Mouse (Mus musculus): Measurements from ENCODE around the gene Eepd1. TPM values are rescaled to one million over a fixed set of nuclear protein-coding genes. Genes with fewer than 3 reads are reported as not detected.
"Not testable (repeated sequence)": the region's sequence is repeated elsewhere in the genome, so short reads cannot be mapped to it uniquely, and the experiment has no call there.

Eepd1 gene
- polyA plus RNA-seq (2017; shearing (Covaris generic)): under 1 TPM; 0.32 to 0.56 TPM

- ATAC-seq: peak; percentile 95
These were observed at the start of gene Eepd1 for GRCm38 (mm10) chr9:25481344-25482095. TSS of gene Eepd1 (plus strand) at chr9:25481547.

- no peak for ATAC-seq
These were observed 42.5 kb upstream of the Eepd1 start for GRCm38 (mm10) chr9:25438836-25439235.

GRCm38 (mm10) chr9:25440046-25440445, 41.3 kb upstream of the Eepd1 start:
- ATAC-seq: not testable (repeated sequence)

GRCm38 (mm10) chr9:25442041-25442440, 39.3 kb upstream of the Eepd1 start:
- no peak for ATAC-seq

GRCm38 (mm10) chr9:25443029-25443428, 38.3 kb upstream of the Eepd1 start:
- ATAC-seq: no peak

DNA sequence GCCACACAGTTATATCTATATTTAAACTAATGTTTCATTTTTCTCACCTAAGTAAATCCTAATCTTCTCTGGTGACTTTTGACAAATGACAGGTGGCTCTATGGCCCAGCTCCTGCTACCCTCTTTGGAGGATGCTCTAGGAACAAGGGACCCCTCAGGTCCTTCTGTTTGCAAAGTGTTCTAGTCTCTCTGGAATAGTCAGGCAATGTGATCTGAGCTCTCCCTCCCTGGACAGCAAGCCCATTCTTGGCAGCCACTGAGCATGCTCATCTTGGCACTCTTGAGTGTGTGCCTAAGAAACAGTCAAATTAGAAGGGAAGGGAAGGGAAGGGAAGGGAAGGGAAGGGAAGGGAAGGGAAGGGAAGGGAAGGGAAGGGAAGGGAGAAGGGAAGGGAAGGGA, 37.8 kb upstream of the Eepd1 start:
- ATAC-seq: no peak

- no peak for ATAC-seq
These were observed 31.0 kb upstream of the Eepd1 start for GRCm38 (mm10) chr9:25450394-25450793.

- ATAC-seq: no peak
These were observed 26.3 kb upstream of the Eepd1 start for GRCm38 (mm10) chr9:25455027-25455426.

DNA sequence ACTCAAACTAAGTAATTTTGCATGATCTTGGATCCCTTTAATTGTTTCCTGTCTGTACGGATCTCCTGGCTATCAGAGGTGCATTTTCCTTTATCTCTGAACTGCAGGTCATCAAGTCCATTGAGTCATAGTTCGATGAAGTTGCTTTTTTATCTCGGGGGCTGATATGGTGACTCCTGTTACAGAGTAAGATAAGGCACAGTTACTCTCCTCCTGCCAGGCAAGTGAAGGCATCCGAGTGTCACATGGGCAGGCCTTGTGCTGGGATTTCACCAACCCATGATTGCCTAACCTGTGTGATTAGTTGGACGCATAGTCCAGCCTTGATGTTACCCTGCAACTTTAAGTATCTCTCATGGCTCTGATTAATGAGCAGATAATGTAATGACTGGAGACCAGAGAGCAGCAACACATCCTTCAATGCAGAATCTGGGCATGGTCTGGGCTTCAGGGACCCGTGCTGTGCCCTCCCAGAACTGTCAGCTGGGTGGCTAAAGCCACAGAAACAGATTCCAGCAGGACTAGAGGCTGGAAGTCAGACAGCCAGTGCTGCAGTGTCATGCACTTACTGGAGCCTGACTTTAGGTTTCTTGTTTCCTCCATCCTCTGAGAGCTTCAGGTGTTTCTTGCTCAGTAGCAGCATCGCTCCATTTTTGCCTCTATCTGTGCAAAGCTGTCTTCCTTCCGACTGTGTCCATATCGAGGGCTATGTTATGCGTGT, 20.4 kb upstream of the Eepd1 start:
- ATAC-seq: no peak

GRCm38 (mm10) chr9:25464305-25464704, 17.0 kb upstream of the Eepd1 start:
- ATAC-seq: no peak

DNA sequence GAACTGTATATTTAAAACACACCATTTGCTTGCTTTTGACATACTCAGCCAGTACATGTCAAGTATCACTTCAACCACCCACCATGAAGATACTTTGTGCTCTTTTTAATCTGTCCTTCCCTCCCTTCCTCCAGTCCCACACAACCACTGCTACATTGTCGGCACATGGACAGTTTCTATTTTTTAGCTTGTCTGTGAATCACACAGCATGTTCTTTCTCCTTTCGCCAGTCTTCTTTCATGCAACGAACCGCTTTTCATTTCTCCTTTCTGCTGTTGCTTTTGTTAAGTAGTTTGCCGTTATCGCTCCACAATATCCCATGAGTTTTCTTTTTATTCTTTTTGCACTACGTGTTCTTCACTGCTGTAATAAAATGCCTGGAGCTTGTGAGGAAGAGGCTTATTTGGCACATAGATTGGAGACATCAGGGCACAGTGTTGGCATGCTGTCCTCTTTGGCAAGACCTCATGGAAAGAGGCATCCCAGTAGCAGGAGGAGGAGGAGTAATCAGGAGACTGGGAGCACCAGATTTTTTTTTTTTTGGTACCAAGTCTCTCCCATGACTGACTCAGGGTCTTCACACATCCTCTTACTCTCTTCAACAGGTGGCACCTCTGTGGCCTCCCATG, 1.8 kb upstream of the Eepd1 start:
- ATAC-seq: no peak

- ATAC-seq: no peak
These were observed 671 bp upstream of the Eepd1 start for GRCm38 (mm10) chr9:25480676-25481075.

- ATAC-seq: no peak
These were observed 1.1 kb downstream of the Eepd1 start for GRCm38 (mm10) chr9:25482322-25482998.

- no peak for ATAC-seq
These were observed 1.6 kb downstream of the Eepd1 start for GRCm38 (mm10) chr9:25482999-25483347.

GRCm38 (mm10) chr9:25483931-25484618, 2.7 kb downstream of the Eepd1 start:
- no peak for ATAC-seq

- ATAC-seq: no peak
These were observed 3.3 kb downstream of the Eepd1 start for GRCm38 (mm10) chr9:25484619-25484986.

DNA sequence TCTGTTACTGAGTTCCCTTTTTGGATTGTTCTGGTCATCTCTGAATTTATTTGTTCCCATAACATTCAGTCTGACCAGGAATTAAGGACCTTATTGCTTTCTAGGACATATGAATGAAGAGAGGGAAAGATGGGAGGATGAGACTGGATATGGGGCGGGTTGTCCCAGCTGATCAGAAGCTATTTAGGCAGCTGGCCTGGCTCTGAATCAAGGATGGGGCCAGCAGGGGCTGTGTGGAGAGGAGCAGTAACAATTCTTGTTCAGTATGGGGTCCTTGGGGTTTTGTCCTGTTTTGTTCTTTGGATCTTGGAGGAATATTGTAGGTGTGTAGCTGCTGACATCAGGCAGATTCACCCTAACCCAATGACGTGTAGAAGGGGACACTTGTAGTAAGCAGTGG, 3.7 kb downstream of the Eepd1 start:
- ATAC-seq: no peak

- no peak for ATAC-seq
These were observed 4.1 kb downstream of the Eepd1 start for GRCm38 (mm10) chr9:25485406-25485805.

DNA sequence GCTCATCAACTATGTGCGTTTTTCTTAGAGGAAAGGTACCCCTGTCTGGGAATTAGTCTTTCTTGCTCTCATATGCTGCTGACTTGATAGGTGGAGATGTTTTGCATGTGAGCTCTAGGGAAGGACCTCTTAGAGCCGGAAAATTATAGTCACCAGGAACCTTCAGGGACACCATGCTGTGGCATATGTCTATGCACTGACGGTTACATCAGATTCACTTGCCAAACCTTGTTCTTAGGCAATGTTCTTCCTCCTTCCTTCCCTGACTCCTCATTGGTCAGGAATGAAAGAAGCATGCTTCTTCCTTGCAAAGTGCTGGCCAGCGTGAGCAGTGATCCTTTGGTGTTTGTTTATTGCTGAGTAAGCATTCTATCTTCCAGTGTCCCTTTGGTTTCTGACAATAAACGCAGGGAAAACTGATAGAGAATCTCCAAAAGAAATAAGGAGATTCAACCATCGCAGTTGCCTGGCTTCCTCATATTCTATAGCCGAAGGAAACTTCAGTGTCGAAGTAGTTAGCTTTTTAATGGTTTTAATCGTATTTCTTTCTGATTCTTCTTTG, 5.0 kb downstream of the Eepd1 start:
- ATAC-seq: no peak

GRCm38 (mm10) chr9:25487446-25488110, 6.2 kb downstream of the Eepd1 start:
- ATAC-seq: no peak

DNA sequence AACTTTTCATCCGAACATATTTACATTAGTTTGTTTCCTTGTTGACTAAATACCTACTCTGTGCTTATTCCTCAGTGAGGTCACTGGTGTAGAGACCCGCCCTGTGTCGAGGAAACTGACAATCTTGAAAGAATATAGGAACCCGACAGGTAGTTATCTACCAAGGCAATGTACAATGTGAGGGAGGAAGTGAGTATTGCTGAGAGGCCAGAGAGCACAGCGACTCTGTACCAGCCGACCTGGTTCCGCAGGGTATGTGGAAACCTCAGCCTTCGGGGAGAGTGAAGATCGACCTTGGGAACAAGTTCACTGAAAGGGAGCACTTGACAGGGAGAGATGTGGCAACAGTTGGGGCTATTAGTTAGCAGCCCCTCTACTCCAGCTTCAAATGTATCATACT, 7.2 kb downstream of the Eepd1 start:
- no peak for ATAC-seq
